Mouse (Mus musculus) cortical plate, adult 2 months (tissue): Measurements from ENCODE around the gene Phactr1.

Experiments used
- CTCF ChIP-seq: fragments of 200-500 bp; IDR thresholded peaks from 2 replicates; pipeline ENCODE4 v1.5.1; 2011; ENCODE audit warnings: mild to moderate bottlenecking, control low read depth, low read length; ENCODE audit not compliant: insufficient read depth; ENCODE audit errors: extremely low read depth
- POLR2A ChIP-seq: fragments of 200-500 bp; IDR thresholded peaks from 2 replicates; pipeline ENCODE4 v1.6.1; 2011; ENCODE audit warnings: mild to moderate bottlenecking, low read length, control low read depth; ENCODE audit not compliant: insufficient read depth; ENCODE audit errors: extremely low read depth

GRCm38 (mm10) chr13:43172036-43172713 lies 491.8 kb downstream of the Phactr1 start:
- 0 out of 2 replicates have a peak, but pooled peaks have one; percentile 30 for TF ChIP-seq CTCF
- no peak for TF ChIP-seq POLR2A
